Mouse (Mus musculus) embryonic facial prominence, embryonic 13.5 days (tissue): ENCODE measurements at regions not wholly inside any gene's neighbourhood (a gene's known extent, or its start where the extent isn't known, plus 50 kb on each side); places are given as distances from the start of the nearest gene placed in this dataset.
"Not testable (repeated sequence)": the region's sequence is repeated elsewhere in the genome, so short reads cannot be mapped to it uniquely, and the experiment has no call there.

Experiments
- ATAC-seq: fragments of 200-750 bp; cut with Nextera tagmentation; 2 replicates; pipeline ENCODE4 v1.8.0; 2017; ENCODE audit warnings: low read depth; ENCODE audit not compliant: insufficient number of reproducible peaks, insufficient read depth, low FRiP score, low TSS enrichment
- H3K27ac ChIP-seq: fragments of 300-500 bp; sonication (generic); 2 replicates; pipeline ENCODE4 v1.5.1; 2015; ENCODE audit warnings: moderate library complexity, mild to moderate bottlenecking, inconsistent platforms
- H3K27me3 ChIP-seq: fragments of 300-500 bp; sonication (generic); 2 replicates; pipeline ENCODE4 v1.6.1; 2015; ENCODE audit warnings: mild to moderate bottlenecking, inconsistent platforms
- H3K36me3 ChIP-seq: fragments of 300-500 bp; sonication (generic); 2 replicates; pipeline ENCODE4 v1.6.1; 2015; ENCODE audit warnings: mild to moderate bottlenecking, inconsistent platforms
- H3K4me1 ChIP-seq: fragments of 300-500 bp; sonication (generic); 2 replicates; pipeline ENCODE4 v1.6.1; 2015; ENCODE audit warnings: inconsistent platforms
- H3K4me2 ChIP-seq: fragments of 300-500 bp; sonication (generic); 2 replicates; pipeline ENCODE4 v1.6.1; 2015; ENCODE audit warnings: moderate library complexity, mild to moderate bottlenecking, inconsistent platforms
- H3K4me3 ChIP-seq: fragments of 300-500 bp; sonication (generic); 2 replicates; pipeline ENCODE4 v1.5.1; 2015; ENCODE audit warnings: mild to moderate bottlenecking, inconsistent platforms
- H3K9ac ChIP-seq: fragments of 300-500 bp; sonication (generic); 2 replicates; pipeline ENCODE4 v1.6.1; 2015; ENCODE audit warnings: mild to moderate bottlenecking, inconsistent platforms
- H3K9me3 ChIP-seq: fragments of 300-500 bp; sonication (generic); 2 replicates; pipeline ENCODE4 v1.6.1; 2016; ENCODE audit warnings: inconsistent platforms
- WGBS: fragments of 180-500 bp; shearing (Covaris S2); methylation state at CpG from one replicate; pipeline ENCODE4 v1.1.7; 2015; ENCODE audit warnings: mixed read lengths; 5-methylcytosine and 5-hydroxymethylcytosine counted together

- H3K27me3 ChIP-seq, result no peaks in the 10 kb centered on the region
- no peak overlapping the region for H3K27ac ChIP-seq
- H3K4me1 ChIP-seq, result no peaks in the 10 kb centered on the region
- no peak overlapping the region for H3K4me3 ChIP-seq
- no peak overlapping the region for H3K9ac ChIP-seq
- 63% methylated on average over 8 of the region's 8 CpGs for WGBS
- H3K4me2 ChIP-seq, result no peak overlapping the region
- no peaks in the 10 kb centered on the region for H3K36me3 ChIP-seq
- H3K9me3 ChIP-seq, result no peaks in the 10 kb centered on the region
- ATAC-seq, result no peak
Observed at GRCm38 (mm10) chr10:72298824-72299551, 355.7 kb upstream of the Zwint start.

- H3K4me1 ChIP-seq, H3K4me3 ChIP-seq, H3K36me3 ChIP-seq, H3K9ac ChIP-seq, ATAC-seq, H3K9me3 ChIP-seq, H3K27ac ChIP-seq, H3K27me3 ChIP-seq, H3K4me2 ChIP-seq: not testable (repeated sequence)
- 96% methylated on average over 23 of the region's 23 CpGs for WGBS
Observed at GRCm38 (mm10) chr10:72309045-72309444, 345.6 kb upstream of the Zwint start.

- Histone ChIP-seq H3K27me3 (no peaks in the 10 kb centered on the region), H3K9me3 (no peaks in the 10 kb centered on the region), H3K4me3 (no peak overlapping the region), H3K4me2 (no peak overlapping the region), H3K9ac (no peak overlapping the region), H3K36me3 (no peaks in the 10 kb centered on the region), H3K4me1 (no peaks in the 10 kb centered on the region), H3K27ac (no peak overlapping the region)
- ATAC-seq, result no peak
- 78% methylated on average over 4 of the region's 4 CpGs for WGBS
Observed at GRCm38 (mm10) chr10:72318308-72318707, 336.3 kb upstream of the Zwint start.

GRCm38 (mm10) chr10:72320307-72320706 lies 334.3 kb upstream of the Zwint start:
- no peak overlapping the region for H3K9ac ChIP-seq
- H3K4me2 ChIP-seq, result no peak overlapping the region
- 79% methylated on average over 4 of the region's 4 CpGs for WGBS
- no peaks in the 10 kb centered on the region for H3K9me3 ChIP-seq
- no peaks in the 10 kb centered on the region for H3K36me3 ChIP-seq
- H3K27ac ChIP-seq, result no peak overlapping the region
- ATAC-seq, result no peak
- no peaks in the 10 kb centered on the region for H3K4me1 ChIP-seq
- H3K27me3 ChIP-seq, result no peaks in the 10 kb centered on the region
- H3K4me3 ChIP-seq, result no peak overlapping the region

- H3K4me2 ChIP-seq, result no peak overlapping the region
- no peaks in the 10 kb centered on the region for H3K27me3 ChIP-seq
- H3K4me3 ChIP-seq, result no peak overlapping the region
- no peaks in the 10 kb centered on the region for H3K36me3 ChIP-seq
- H3K27ac ChIP-seq, result no peak overlapping the region
- ATAC-seq, result no peak
- no peaks in the 10 kb centered on the region for H3K4me1 ChIP-seq
- 68% methylated on average over 4 of the region's 4 CpGs for WGBS
- H3K9ac ChIP-seq, result no peak overlapping the region
- no peaks in the 10 kb centered on the region for H3K9me3 ChIP-seq
Observed at GRCm38 (mm10) chr10:72326624-72327023, 328.0 kb upstream of the Zwint start.

GRCm38 (mm10) chr10:72347253-72347652 lies 307.4 kb upstream of the Zwint start:
- H3K4me3 ChIP-seq, result no peak overlapping the region
- ATAC-seq, result no peak
- no peaks in the 10 kb centered on the region for H3K36me3 ChIP-seq
- H3K27me3 ChIP-seq, result no peaks in the 10 kb centered on the region
- no peak overlapping the region for H3K4me2 ChIP-seq
- 53% methylated on average over 5 of the region's 5 CpGs for WGBS
- no peak overlapping the region for H3K27ac ChIP-seq
- no peak overlapping the region for H3K9ac ChIP-seq
- H3K4me1 ChIP-seq, result no peaks in the 10 kb centered on the region
- H3K9me3 ChIP-seq, result no peaks in the 10 kb centered on the region

GRCm38 (mm10) chr10:72347949-72348663 lies 306.5 kb upstream of the Zwint start:
- ATAC-seq, result no peak

GRCm38 (mm10) chr10:72352810-72353209 lies 301.8 kb upstream of the Zwint start:
- H3K4me2 ChIP-seq, result no peak overlapping the region
- H3K27me3 ChIP-seq, result no peaks in the 10 kb centered on the region
- H3K9ac ChIP-seq, result no peak overlapping the region
- H3K4me3 ChIP-seq, result no peak overlapping the region
- no peak overlapping the region for H3K27ac ChIP-seq
- H3K9me3 ChIP-seq, result no peaks in the 10 kb centered on the region
- no peaks in the 10 kb centered on the region for H3K36me3 ChIP-seq
- no peaks in the 10 kb centered on the region for H3K4me1 ChIP-seq
- ATAC-seq, result no peak

More at GRCm38 (mm10) chr10:72347949-72348663, 306.5 kb upstream of the Zwint start:
- Histone ChIP-seq H3K9me3 (no peaks in the 10 kb centered on the region), H3K27ac (peak overlapping the region; percentile 55; the same call in 1 of the 2 replicates), H3K9ac (no peak overlapping the region), H3K36me3 (no peaks in the 10 kb centered on the region), H3K4me1 (no peaks in the 10 kb centered on the region), H3K4me2 (no peak overlapping the region), H3K4me3 (no peak overlapping the region), H3K27me3 (no peaks in the 10 kb centered on the region)
- WGBS, result 77% methylated on average over 2 of the region's 2 CpGs

GRCm38 (mm10) chr10:72353515-72353914 lies 301.1 kb upstream of the Zwint start:
- no peaks in the 10 kb centered on the region for H3K27me3 ChIP-seq
- no peaks in the 10 kb centered on the region for H3K36me3 ChIP-seq
- H3K4me2 ChIP-seq, result no peak overlapping the region
- 80% methylated on average over 2 of the region's 2 CpGs for WGBS
- no peak overlapping the region for H3K27ac ChIP-seq
- H3K4me3 ChIP-seq, result no peak overlapping the region
- no peak overlapping the region for H3K9ac ChIP-seq
- no peaks in the 10 kb centered on the region for H3K9me3 ChIP-seq
- ATAC-seq, result no peak
- H3K4me1 ChIP-seq, result no peaks in the 10 kb centered on the region

- WGBS, result 92% methylated on average over 1 of the region's 1 CpGs
- no peak for ATAC-seq
- Histone ChIP-seq H3K4me3 (no peak overlapping the region), H3K9me3 (no peaks in the 10 kb centered on the region), H3K27me3 (no peaks in the 10 kb centered on the region), H3K36me3 (no peaks in the 10 kb centered on the region), H3K4me1 (no peaks in the 10 kb centered on the region), H3K27ac (no peak overlapping the region), H3K4me2 (no peak overlapping the region), H3K9ac (no peak overlapping the region)
Observed at GRCm38 (mm10) chr10:72383351-72383750, 271.3 kb upstream of the Zwint start.

- no peak for ATAC-seq
- Histone ChIP-seq H3K27me3 (no peaks in the 10 kb centered on the region), H3K36me3 (no peaks in the 10 kb centered on the region), H3K4me1 (no peaks in the 10 kb centered on the region), H3K27ac (no peak overlapping the region), H3K9ac (no peak overlapping the region), H3K4me3 (no peak overlapping the region), H3K9me3 (no peaks in the 10 kb centered on the region), H3K4me2 (no peak overlapping the region)
- 50% methylated on average over 1 of the region's 1 CpGs for WGBS
Observed at GRCm38 (mm10) chr10:72384826-72385225, 269.8 kb upstream of the Zwint start.

- ATAC-seq, result no peak
- Histone ChIP-seq H3K27me3 (no peaks in the 10 kb centered on the region), H3K4me3 (no peak overlapping the region), H3K36me3 (no peaks in the 10 kb centered on the region), H3K9ac (no peak overlapping the region), H3K4me1 (no peaks in the 10 kb centered on the region), H3K4me2 (no peak overlapping the region), H3K9me3 (no peaks in the 10 kb centered on the region), H3K27ac (no peak overlapping the region)
- WGBS, result 92% methylated on average over 1 of the region's 1 CpGs
Observed at GRCm38 (mm10) chr10:72391397-72391796, 263.2 kb upstream of the Zwint start.
